ENCODE assay signal across 24 mouse cellular contexts in genomic region chr7:129677141-129677540, GRCm38 (mm10).
"Had no signal": no experiment of that assay in that cellular context is flagged by ENCODE, and none has a peak within 500 bp of the region (broad histone marks: within the 10 kb centered on the region; RNA-seq: fewer than 3 reads in every experiment).

No protein-coding gene starts in this region.

- H3K4me3 ChIP-seq: heart, embryonic 13.5 days; heart, embryonic 15.5 days; hindbrain, embryonic 13.5 days; hindbrain, embryonic 15.5 days; intestine, embryonic 15.5 days; limb, embryonic 13.5 days; limb, embryonic 15.5 days; liver, embryonic 12.5 days had no signal

- H3K4me2 ChIP-seq: heart, embryonic 11.5 days; heart, embryonic 13.5 days; heart, embryonic 15.5 days; hindbrain, embryonic 13.5 days; hindbrain, embryonic 15.5 days; intestine, embryonic 15.5 days; limb, embryonic 13.5 days; limb, embryonic 15.5 days; liver, embryonic 12.5 days had no signal

- H3K9ac ChIP-seq: forebrain, postnatal 0 days; heart, embryonic 13.5 days; heart, embryonic 15.5 days; hindbrain, embryonic 13.5 days; hindbrain, embryonic 15.5 days; intestine, embryonic 15.5 days; limb, embryonic 13.5 days; limb, embryonic 15.5 days; liver, embryonic 12.5 days had no signal

- H3K9me3 ChIP-seq: heart, embryonic 13.5 days; heart, embryonic 15.5 days; hindbrain, embryonic 13.5 days; hindbrain, embryonic 15.5 days; intestine, embryonic 15.5 days; limb, embryonic 13.5 days; limb, embryonic 15.5 days; liver, embryonic 12.5 days had no signal

- H3K4me1 ChIP-seq: heart, embryonic 15.5 days; liver, embryonic 12.5 days had no signal

- H3K27me3 ChIP-seq: heart, embryonic 13.5 days; heart, embryonic 15.5 days; hindbrain, embryonic 15.5 days; intestine, embryonic 15.5 days; limb, embryonic 15.5 days; liver, embryonic 12.5 days had no signal

- DNase-seq: forebrain, postnatal 0 days; gastrocnemius, postnatal 14 days; gastrocnemius, postnatal 36 days; heart, adult 18-20 months; heart, postnatal 14 days; heart, postnatal 36 days; kidney, adult 18-20 months; kidney, adult 8-10 months; kidney, postnatal 14 days; kidney, postnatal 36 days; layer of hippocampus, adult 9-11 months; layer of hippocampus, postnatal 36 days; left cerebral cortex, postnatal 4 days had no signal

- H3K27ac ChIP-seq: heart, embryonic 13.5 days; heart, embryonic 15.5 days; hindbrain, embryonic 13.5 days; hindbrain, embryonic 15.5 days; hindbrain, postnatal 0 days; intestine, embryonic 15.5 days; limb, embryonic 15.5 days; liver, embryonic 12.5 days had no signal

- H3K36me3 ChIP-seq: heart, embryonic 13.5 days; heart, embryonic 15.5 days; hindbrain, embryonic 13.5 days; hindbrain, embryonic 15.5 days; intestine, embryonic 15.5 days; limb, embryonic 13.5 days; limb, embryonic 15.5 days; liver, embryonic 12.5 days had no signal

- ATAC-seq: forebrain, postnatal 0 days; hindbrain, postnatal 0 days; intestine, embryonic 15.5 days; intestine, postnatal 0 days; liver, embryonic 12.5 days had no signal
